Mouse (Mus musculus) forebrain, embryonic 16.5 days (tissue): Measurements from ENCODE around the gene Cacng7. TPM values are rescaled to one million over a fixed set of nuclear protein-coding genes. Genes with fewer than 3 reads are reported as not detected.
A peak's percentile ranks its signal among the peaks of the same experiment; 100 is the strongest.

Experiments used
- ATAC-seq: fragments of 200-750 bp; cut with Nextera tagmentation; 2 replicates; pipeline ENCODE4 v1.8.0; 2017; ENCODE audit warnings: mild to moderate bottlenecking, moderate library complexity
- H3K27ac ChIP-seq: fragments of 300-500 bp; sonication (generic); 2 replicates; pipeline ENCODE4 v1.5.1; 2014; ENCODE audit warnings: low read length, control low read depth
- H3K27me3 ChIP-seq: fragments of 300-500 bp; sonication (generic); replicated peaks from 2 replicates; pipeline ENCODE4 v1.6.1; 2014; ENCODE audit warnings: low read length; ENCODE audit not compliant: control insufficient read depth, insufficient read depth
- H3K36me3 ChIP-seq: fragments of 300-500 bp; sonication (generic); 2 replicates; pipeline ENCODE4 v1.6.1; 2014; ENCODE audit not compliant: control insufficient read depth, insufficient read depth
- H3K4me1 ChIP-seq: fragments of 300-500 bp; sonication (generic); replicated peaks from 2 replicates; pipeline ENCODE4 v1.6.1; 2014; ENCODE audit warnings: low read length; ENCODE audit not compliant: control insufficient read depth, insufficient read depth
- H3K4me2 ChIP-seq: fragments of 300-500 bp; sonication (generic); 2 replicates; pipeline ENCODE4 v1.6.1; 2014; ENCODE audit warnings: mild to moderate bottlenecking, low read length, control low read depth
- H3K4me3 ChIP-seq: fragments of 300-500 bp; sonication (generic); replicated peaks from 2 replicates; pipeline ENCODE4 v1.5.1; 2014; ENCODE audit warnings: mild to moderate bottlenecking, low read length, control low read depth
- H3K9ac ChIP-seq: fragments of 300-500 bp; sonication (generic); replicated peaks from 2 replicates; pipeline ENCODE4 v1.6.1; 2014; ENCODE audit warnings: low read depth, low read length, control low read depth
- H3K9me3 ChIP-seq: fragments of 300-500 bp; sonication (generic); 2 replicates; pipeline ENCODE4 v1.6.1; 2016; ENCODE audit warnings: low read length; ENCODE audit not compliant: control insufficient read depth
- WGBS: fragments of 180-500 bp; shearing (Covaris S2); extraction: QIAGEN DNeasy Blood & Tissue Kit; methylation state at CpG from one replicate; pipeline ENCODE4 v1.1.7; 2014; 5-methylcytosine and 5-hydroxymethylcytosine counted together
- polyA plus RNA-seq: library from polyadenylated mRNA; unstranded; fragments of >200 nt; fragmentation: Nextera tagmentation; extraction: Ambion mirVana; gene quantifications from 2 replicates; pipeline ENCODE4 v1.2.1, GENCODE M21; 2015

The Cacng7 gene
- polyA plus RNA-seq, 1 experiment from 2014 or later: 4.3 TPM

DNA sequence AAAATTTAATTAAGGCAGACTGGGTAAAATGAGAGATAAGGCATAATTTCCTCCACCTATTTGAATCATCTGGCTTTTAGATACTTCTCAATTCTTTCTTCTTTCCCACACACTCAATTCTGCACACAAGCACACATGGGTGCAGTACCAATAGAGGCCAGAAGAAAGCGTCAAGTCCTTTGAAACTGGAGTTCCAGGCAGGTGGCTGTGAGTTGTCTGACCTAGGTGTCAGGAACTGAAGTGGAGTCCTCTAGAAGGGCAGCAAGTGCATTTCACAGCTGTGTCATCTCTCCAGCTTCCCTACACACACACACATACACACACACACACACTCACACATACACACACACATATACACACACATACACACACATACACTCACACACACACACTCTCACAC is 18.8 kb downstream of the Cacng7 start:
- ATAC-seq: no peak
- 89% methylated on average over 1 of the region's 1 CpGs for WGBS
- no peaks in the 10 kb centered on the region for H3K4me1 ChIP-seq

DNA sequence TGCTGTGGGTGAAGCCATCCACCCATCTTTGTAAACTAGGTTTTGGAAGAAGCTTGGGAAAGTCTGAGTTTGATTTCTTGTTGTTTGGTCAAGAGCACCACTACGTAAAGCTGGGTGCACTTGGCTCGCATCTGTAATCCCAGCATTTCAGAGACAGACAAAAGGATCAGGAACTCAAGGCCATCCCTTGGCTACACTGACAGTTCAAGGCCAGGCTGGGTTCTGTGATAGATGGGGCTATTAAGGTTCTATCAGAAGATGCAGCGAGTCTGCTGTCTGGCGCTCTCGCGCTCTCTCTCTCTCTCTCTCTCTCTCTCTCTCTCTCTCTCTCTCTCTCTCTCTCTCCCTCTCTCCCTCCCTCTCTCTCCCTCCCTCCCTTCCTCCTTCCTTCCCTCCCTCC is 22.1 kb downstream of the Cacng7 start:
- Histone ChIP-seq H3K4me1 (no peaks in the 10 kb centered on the region), H3K4me2 (no peak overlapping the region), H3K36me3 (peaks cover 8% of the 10 kb centered on the region; the same call in 1 of the 2 replicates), H3K27ac (no peak overlapping the region), H3K4me3 (no peak overlapping the region), H3K9ac (no peak overlapping the region), H3K9me3 (no peaks in the 10 kb centered on the region), H3K27me3 (no peaks in the 10 kb centered on the region)
- ATAC-seq: no peak
- WGBS: 93% methylated on average over 6 of the region's 6 CpGs

More for the DNA sequence above, 18.8 kb downstream of the Cacng7 start:
- Histone ChIP-seq H3K27ac (no peak overlapping the region), H3K9ac (no peak overlapping the region), H3K9me3 (no peaks in the 10 kb centered on the region), H3K4me3 (no peak overlapping the region), H3K36me3 (0 out of 2 replicates have a peak, but pooled peaks cover 4% of the 10 kb centered on the region), H3K4me2 (no peak overlapping the region), H3K27me3 (no peaks in the 10 kb centered on the region)

DNA sequence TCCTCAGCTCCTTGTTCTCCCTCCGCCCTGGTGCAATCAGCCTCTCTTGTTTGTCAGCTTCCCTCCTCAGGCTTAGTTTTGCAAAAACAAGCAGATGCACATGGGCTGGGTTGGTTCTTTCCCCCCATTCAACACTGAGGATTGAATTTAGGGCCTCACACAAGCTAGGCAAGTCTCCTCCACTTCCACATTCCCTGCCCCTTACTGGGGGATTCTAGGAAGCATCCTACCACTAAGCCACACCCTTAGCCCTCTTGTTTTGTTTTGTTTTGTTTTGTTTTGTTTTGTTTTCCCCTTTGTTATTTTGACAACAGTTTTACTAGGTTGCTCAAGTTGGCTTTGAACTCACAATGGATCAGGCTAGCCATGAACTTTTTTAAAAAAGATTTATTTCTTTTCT is 27.9 kb downstream of the Cacng7 start:
- WGBS: 87% methylated on average over 1 of the region's 1 CpGs
- peaks cover 7% of the 10 kb centered on the region; the same call in 1 of the 2 replicates for H3K36me3 ChIP-seq

DNA sequence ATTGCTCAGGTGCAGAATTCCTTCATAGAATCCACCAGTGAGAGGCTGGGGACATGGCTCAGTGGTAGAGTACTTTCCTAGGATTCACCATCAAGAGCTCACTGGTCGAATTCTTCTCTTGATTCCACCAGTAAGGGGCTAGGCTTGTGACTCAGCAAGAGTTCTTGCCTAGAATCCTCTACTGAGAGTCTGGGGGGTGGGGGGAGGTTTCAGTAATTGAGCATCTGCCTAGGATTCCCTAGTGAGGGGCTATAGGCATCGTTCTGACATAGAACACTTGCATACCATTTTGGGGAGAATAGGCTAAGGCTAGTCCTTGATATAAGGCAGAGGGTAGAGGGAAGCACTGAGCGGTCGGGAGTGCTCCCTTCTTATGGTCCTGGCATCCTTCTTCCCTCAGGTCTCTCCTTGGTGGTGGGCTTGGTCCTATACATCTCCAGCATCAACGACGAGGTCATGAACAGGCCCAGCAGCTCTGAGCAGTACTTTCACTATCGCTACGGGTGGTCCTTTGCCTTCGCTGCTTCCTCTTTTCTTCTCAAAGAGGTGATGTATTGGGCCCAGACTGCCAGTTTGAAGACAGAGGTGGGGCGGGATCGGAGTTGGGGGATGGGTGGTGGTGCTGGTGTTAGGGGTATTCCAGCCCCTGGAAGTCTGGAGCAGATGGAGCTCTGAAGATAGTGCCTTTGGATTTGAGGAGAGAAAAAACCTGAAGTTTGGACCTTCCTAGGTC is 33.0 kb downstream of the Cacng7 start:
- Histone ChIP-seq H3K36me3 (0 out of 2 replicates have a peak, but pooled peaks cover 3% of the 10 kb centered on the region), H3K4me3 (no peak overlapping the region), H3K4me1 (peaks cover 10% of the 10 kb centered on the region), H3K27ac (no peak overlapping the region), H3K9ac (no peak overlapping the region), H3K27me3 (no peaks in the 10 kb centered on the region), H3K9me3 (no peaks in the 10 kb centered on the region), H3K4me2 (no peak overlapping the region)
- 47% methylated on average over 11 of the region's 11 CpGs for WGBS
- ATAC-seq: no peak

More for the DNA sequence above, 27.9 kb downstream of the Cacng7 start:
- no peak for ATAC-seq
- Histone ChIP-seq H3K27me3 (no peaks in the 10 kb centered on the region), H3K4me2 (no peak overlapping the region), H3K9me3 (no peaks in the 10 kb centered on the region), H3K4me3 (no peak overlapping the region), H3K27ac (no peak overlapping the region), H3K4me1 (no peaks in the 10 kb centered on the region), H3K9ac (no peak overlapping the region)

DNA sequence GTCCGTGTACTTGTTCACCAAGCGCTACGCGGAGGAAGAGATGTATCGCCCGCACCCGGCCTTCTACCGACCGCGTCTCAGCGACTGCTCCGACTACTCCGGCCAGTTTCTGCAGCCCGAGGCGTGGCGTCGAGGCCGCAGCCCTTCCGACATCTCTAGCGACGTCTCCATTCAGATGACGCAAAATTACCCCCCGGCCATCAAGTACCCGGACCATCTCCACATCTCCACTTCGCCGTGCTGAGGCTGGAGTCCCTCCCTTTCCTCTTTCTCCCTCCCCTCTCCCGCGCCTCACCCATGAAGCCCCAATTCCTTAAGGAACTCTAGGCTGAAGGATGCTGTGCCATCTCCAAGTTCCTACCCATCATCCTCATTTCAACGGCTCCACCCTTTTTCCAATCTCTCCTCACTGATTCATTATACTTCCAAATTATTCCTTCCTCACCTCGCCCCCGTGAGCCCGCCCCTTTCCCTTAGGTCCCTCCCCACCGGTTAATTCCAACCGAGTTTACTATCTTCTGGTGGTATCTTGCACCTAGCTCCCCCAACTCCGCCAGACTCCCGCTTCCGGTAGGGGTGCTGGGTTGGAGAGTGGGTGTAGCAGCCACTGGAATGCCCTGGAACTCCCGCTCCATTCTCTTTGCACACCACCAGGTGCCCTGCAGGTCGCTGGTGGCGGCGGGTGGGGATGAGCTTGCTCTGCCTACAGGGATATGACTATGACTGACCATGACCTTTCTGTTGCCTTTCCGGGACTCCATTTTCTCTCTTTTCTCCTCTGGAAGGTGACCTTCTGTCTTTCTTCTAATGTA is 34.2 kb downstream of the Cacng7 start:
- H3K27ac ChIP-seq: no peak overlapping the region
- no peak for ATAC-seq
- 26% methylated on average over 42 of the region's 42 CpGs for WGBS
- H3K4me3 ChIP-seq: no peak overlapping the region
- no peaks in the 10 kb centered on the region for H3K9me3 ChIP-seq
- H3K9ac ChIP-seq: no peak overlapping the region
- H3K4me1 ChIP-seq: peaks cover 10% of the 10 kb centered on the region
- H3K36me3 ChIP-seq: 0 out of 2 replicates have a peak, but pooled peaks cover 1% of the 10 kb centered on the region
- H3K27me3 ChIP-seq: no peaks in the 10 kb centered on the region
- no peak overlapping the region; the same call in 1 of the 2 replicates for H3K4me2 ChIP-seq

DNA sequence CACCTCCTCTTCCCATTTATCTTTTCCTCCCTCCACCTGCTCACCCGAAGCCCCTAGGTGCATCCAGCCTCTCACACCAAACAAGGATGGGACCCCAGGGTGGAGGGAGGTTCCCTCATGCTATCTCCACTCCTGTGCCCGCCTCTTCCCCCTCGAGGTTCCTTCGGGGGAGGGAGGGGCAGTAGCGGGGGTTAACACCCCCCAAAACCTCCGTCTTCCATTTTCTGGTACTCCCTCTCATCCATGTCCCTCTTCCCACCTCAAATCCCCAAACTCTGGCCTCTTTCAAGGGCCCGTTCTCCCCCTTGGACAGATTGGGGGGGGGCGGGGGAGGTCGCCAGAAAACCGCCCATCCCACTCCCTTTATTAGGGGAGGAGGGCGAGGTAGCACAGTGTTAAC is 34.8 kb downstream of the Cacng7 start:
- no peak for ATAC-seq
- H3K4me1 ChIP-seq: peaks cover 10% of the 10 kb centered on the region
- no peak overlapping the region for H3K27ac ChIP-seq
- no peak overlapping the region for H3K4me3 ChIP-seq
- no peaks in the 10 kb centered on the region for H3K9me3 ChIP-seq
- peak overlapping the region; percentile 29 for H3K4me2 ChIP-seq
- H3K27me3 ChIP-seq: no peaks in the 10 kb centered on the region
- no peaks in the 10 kb centered on the region for H3K36me3 ChIP-seq
- H3K9ac ChIP-seq: 0 out of 2 replicates have a peak overlapping the region, but pooled peaks have one; percentile 9
- WGBS: 5% methylated on average over 9 of the region's 11 CpGs

DNA sequence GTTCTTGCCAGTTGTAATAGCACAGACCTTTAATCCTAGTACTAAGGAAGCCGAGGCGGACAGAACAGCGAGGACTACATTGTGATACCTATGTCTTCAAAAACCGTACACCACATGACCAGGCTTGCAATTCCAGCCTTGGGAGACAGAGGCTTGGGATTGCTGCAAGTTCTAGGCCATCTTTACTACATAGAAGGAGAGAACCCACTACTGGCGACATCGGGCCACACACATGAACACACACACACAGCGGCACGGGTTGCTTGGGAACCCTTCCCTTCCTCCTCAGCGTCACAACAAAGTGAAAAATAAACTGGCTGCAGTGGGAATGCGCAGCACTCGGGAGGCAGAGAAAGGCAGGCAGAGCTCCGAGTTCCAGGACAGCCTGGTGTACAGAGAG is 35.6 kb downstream of the Cacng7 start:
- Histone ChIP-seq H3K4me2 (no peak overlapping the region), H3K36me3 (no peaks in the 10 kb centered on the region), H3K9ac (no peak overlapping the region), H3K4me3 (no peak overlapping the region), H3K9me3 (no peaks in the 10 kb centered on the region), H3K27ac (no peak overlapping the region), H3K27me3 (no peaks in the 10 kb centered on the region), H3K4me1 (peaks cover 10% of the 10 kb centered on the region)
- ATAC-seq: peak; percentile 43; the same call in 1 of the 2 replicates
- 29% methylated on average over 12 of the region's 12 CpGs for WGBS

DNA sequence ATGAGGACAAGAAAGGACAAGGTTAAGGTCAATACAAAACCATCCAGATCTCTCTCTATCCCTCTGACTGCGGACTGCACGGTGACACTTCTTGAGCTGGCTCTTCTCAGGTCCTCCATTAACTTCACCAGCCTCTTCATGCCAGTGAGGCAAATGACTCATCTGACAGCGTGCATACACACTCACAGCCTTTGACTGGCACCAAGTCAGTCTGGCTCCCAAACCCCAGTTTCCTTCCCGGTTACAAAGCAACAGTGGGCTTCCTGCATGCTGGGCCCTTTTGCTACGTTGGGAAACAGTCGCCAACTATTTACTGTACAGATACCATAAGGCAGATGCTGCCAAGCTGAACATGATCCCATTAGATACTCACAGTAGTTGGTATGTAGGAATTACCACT is 36.4 kb downstream of the Cacng7 start:
- 55% methylated on average over 6 of the region's 6 CpGs for WGBS

DNA sequence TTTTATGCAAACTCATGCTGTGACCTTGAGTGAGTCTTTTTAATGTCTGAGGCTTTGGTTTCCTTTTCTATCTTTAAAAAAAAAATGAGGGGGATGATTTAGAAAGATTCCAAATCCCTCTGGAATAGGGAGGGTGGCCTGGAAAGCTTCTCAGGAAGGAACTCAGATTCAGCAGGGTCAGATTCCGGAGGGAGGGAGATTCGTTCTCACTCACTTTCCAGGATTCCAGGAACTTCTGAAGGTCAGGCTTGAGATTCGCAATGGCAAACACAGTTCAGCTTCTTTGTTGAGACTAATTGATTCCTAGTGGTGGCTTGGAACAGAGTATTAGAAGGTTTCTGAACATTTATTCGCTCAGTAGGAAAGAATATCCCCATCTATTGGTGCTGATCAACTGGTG is 37.7 kb downstream of the Cacng7 start:
- Histone ChIP-seq H3K36me3 (no peaks in the 10 kb centered on the region), H3K27me3 (no peaks in the 10 kb centered on the region), H3K4me1 (peaks cover 10% of the 10 kb centered on the region), H3K4me2 (no peak overlapping the region), H3K9me3 (no peaks in the 10 kb centered on the region), H3K4me3 (no peak overlapping the region), H3K27ac (no peak overlapping the region), H3K9ac (no peak overlapping the region)
- WGBS: 59% methylated on average over 4 of the region's 4 CpGs
- ATAC-seq: no peak

More for the DNA sequence above, 36.4 kb downstream of the Cacng7 start:
- ATAC-seq: 0 out of 2 replicates have a peak, but pooled peaks have one; percentile 27
- Histone ChIP-seq H3K4me1 (peaks cover 10% of the 10 kb centered on the region), H3K27ac (no peak overlapping the region), H3K4me2 (no peak overlapping the region), H3K9ac (no peak overlapping the region), H3K4me3 (no peak overlapping the region), H3K27me3 (no peaks in the 10 kb centered on the region), H3K9me3 (no peaks in the 10 kb centered on the region), H3K36me3 (no peaks in the 10 kb centered on the region)
